Mouse (Mus musculus) bone marrow, adult 2 months (tissue): ENCODE measurements around the gene Spats1.

ENCODE experiments used
- CTCF ChIP-seq: fragments of 200-500 bp; IDR thresholded peaks from 2 replicates; pipeline ENCODE4 v1.5.1; 2011; ENCODE audit warnings: low read length, control low read depth; ENCODE audit not compliant: control insufficient read depth, insufficient read depth
- POLR2A ChIP-seq: fragments of 200-500 bp; IDR thresholded peaks from 2 replicates; pipeline ENCODE4 v1.6.1; 2011; ENCODE audit warnings: low read depth, mild to moderate bottlenecking, control low read depth, low read length, borderline replicate concordance; ENCODE audit not compliant: control insufficient read depth

DNA sequence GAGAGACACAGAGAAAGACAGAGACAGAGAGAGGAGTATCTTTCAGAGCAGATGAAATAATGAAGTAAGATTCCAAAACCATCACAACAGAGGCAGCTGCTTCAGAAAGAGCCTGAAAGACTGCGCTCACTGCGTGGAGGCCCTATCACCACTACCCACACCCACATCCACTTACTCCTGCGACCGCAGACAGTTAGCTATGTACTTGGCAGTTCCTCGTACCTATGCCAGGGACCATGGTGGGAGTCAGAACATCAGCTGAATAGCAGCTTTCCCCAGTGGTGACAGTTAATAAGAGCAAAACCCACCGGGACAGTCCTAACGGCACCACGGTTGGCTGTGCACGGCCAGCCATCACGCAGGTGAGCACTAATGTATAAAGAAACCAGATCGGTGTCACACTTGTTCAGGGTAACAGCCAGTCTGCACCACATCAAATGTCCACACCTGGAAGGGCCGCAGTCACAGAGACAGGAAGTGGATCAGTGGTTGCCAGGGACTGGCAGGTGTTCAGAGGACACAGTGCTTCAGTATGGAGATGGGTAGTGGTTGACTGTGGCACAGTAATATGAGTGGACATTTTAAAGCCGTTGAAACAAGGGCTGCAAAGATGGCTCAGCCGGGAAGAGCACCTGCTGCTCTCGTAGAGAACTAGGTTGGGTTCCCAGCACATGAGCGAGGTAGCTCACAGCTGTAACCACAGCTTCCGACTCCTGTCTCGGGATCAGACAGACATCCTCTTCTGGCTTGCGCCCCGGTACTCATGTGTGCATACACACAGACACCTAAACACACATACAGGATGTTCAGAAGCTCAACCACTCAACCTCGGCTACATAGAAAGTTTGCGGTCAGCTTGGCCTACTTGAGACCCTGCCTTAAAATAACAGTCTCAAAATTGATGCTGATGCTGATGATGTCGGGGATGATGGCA, 13.4 kb upstream of the Spats1 start:
- TF ChIP-seq CTCF: no peak
- no peak for TF ChIP-seq POLR2A
